Mouse (Mus musculus): ENCODE data around the gene Mrap2.

The Mrap2 gene

GRCm38 (mm10) chr9:87178534-87178933, 34.4 kb downstream of the Mrap2 start:
- no peak for DNase-seq (ENCODE audit: low read depth, low spot score)

DNA sequence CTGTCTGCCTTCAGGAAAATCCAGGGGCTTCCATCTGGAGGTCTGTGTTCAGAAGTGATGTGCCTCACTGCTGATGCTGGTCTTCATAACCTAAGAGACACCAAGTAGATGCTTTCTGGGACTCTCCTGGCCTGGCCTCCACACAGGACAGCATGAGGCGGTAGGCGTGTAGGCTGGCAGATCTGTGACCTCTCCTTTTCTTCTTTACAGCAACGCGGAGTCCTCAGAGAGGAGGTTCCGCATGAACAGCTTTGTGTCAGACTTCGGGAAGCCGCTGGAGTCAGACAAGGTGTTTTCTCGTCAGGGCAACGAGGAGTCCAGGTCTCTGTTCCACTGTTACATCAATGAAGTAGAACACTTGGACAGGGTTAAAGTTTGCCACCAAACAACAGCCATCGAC, 38.1 kb downstream of the Mrap2 start:
- no peak for DNase-seq (ENCODE audit: low read depth, low spot score)

DNA sequence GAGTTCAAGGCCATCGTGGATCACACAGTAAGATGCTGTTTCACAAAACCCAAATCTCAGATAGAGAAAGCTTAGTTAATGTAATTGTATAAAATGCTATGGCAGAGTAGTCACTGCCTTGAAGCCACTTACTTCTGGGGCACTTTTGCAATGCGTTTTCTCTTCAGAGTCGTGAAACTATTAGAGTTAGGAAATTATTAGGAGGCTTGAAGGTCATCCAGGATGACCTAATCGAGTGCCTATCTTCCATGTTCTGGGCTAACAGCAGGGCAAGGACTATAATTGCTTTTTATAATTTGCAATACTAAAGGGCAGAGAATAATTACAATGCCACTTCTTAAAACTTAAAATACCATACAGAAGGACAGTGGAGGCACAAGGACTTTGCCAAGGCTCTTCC, 43.2 kb downstream of the Mrap2 start:
- no peak for DNase-seq (ENCODE audit: low read depth, low spot score)

GRCm38 (mm10) chr9:87193721-87194120, 49.6 kb downstream of the Mrap2 start:
- no peak for DNase-seq (ENCODE audit: low read depth, low spot score)

DNA sequence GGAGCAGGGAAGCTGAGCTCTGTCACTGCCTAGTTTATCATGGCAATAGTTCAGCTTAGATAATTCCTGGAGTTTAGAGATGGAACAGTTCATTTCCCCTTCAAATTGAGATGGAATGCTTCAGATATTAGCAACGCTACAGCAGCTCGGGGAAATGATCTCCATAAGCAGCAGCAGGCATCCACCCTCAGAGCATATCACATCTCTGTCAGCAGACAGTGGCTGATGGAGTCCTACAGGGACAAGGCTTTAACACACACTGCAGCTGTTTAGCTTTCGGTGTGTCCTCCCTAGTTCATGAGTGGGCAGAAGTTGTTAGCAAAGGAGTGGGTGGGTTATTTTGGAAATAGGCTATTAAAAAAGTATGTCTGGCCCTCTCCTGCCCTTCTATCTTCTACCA, 53.2 kb downstream of the Mrap2 start:
- DNase-seq (ENCODE audit: low read depth, low spot score): no peak

DNA sequence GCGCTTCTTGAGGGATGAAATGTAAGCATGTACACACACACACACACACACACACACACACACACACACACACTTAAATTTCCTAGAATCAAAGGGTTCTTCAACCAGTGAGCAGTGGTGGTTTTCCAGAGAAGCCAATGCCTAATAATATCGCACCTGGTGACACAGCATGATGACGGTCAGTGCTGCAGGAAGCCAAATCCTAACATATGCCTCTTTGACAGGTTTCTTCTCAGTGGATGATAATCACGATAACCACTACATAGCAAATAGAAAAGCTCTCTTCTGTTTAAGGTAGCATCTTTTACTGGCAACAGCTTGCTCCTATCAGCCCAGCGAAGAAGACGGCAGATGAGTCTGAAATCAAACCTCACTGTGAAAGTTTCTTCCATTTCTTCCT, 53.9 kb downstream of the Mrap2 start:
- DNase-seq (ENCODE audit: low read depth, low spot score): no peak

- no peak for DNase-seq (ENCODE audit: low read depth, low spot score)
These were observed 56.3 kb downstream of the Mrap2 start for GRCm38 (mm10) chr9:87200426-87200825.

DNA sequence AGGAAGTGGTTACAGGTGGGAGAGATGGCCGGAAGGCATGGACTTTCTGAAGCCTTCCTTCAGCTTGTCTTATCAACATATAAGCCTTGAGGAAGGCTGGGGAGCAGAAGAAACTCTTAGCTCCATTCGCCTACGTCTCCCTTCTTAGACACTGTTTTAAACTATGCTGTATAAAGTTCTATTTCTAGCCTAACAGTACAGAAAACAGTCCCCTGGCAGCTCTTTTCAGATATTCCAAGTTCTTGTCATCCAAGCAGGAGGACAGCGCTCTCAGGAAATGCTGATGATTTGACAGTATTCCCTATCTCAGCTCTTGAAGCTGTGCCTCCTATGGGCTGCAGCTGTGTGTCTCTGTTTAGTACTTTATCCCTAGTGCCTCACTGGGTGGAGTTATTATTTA, 56.8 kb downstream of the Mrap2 start:
- DNase-seq (ENCODE audit: low read depth, low spot score): no peak

DNA sequence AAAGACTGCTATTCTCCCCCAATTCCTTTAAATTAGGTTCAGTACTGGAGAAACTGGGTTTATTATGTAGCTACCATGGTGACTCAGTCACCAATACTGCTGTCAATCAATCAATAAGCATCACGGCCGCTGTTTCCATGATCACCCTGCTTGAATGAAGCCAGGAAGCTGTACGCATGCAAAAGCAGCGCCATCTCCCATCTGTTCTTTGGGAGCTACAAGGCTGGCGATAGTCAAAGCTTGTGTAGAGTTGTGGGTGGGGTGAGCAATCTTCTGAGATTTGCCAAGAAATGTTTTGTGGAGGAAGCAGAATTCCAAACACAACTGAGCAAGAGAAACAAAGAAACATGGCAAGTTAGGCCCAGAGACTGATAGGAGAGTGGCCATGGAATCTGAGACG, 58.3 kb downstream of the Mrap2 start:
- DNase-seq (ENCODE audit: low read depth, low spot score): no peak

GRCm38 (mm10) chr9:87210830-87211339, 66.8 kb downstream of the Mrap2 start:
- no peak for DNase-seq (ENCODE audit: low read depth, low spot score)

DNA sequence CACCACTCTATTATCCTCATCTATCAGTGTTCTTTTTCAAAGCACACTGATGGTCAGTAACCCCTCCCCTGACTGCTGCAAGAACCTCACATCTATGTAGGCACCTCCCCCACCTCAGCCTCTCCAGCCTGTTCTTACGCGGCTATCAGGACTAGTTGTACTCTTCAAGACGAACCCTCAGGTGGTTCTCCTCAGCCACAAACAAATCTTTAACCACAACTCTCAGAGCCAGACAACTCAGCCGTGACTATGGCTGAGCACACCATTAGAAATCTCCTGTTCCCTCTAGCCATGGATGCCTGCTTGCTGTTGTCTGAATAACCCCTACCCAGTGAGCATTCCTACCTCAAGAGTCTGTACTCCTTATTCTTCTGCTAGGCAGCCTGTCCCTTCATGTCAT, 69.1 kb downstream of the Mrap2 start:
- DNase-seq (ENCODE audit: low read depth, low spot score): no peak
